ENCODE assay signal across 18 mouse cellular contexts in genomic region chr3:95287541-95287940, GRCm38 (mm10). TPM values are rescaled to one million over a fixed set of nuclear protein-coding genes. Genes with fewer than 3 reads are reported as not detected.
"Had no signal": no experiment of that assay in that cellular context is flagged by ENCODE, and none has a peak within 500 bp of the region (broad histone marks: within the 10 kb centered on the region; RNA-seq: fewer than 3 reads in every experiment).

No protein-coding gene starts in this region.

- H3K27me3 ChIP-seq: hindbrain, embryonic 15.5 days; midbrain, embryonic 12.5 days; midbrain, embryonic 15.5 days; neural tube, embryonic 12.5 days; neural tube, embryonic 15.5 days had no signal

- H3K4me3 ChIP-seq: hindbrain, embryonic 15.5 days; layer of hippocampus, adult 2 months; left cerebral cortex, adult 2 months; midbrain, embryonic 12.5 days; midbrain, embryonic 15.5 days; neural tube, embryonic 12.5 days; neural tube, embryonic 15.5 days had no signal

- H3K27ac ChIP-seq: hindbrain, embryonic 15.5 days; layer of hippocampus, adult 2 months; left cerebral cortex, adult 2 months; liver, embryonic 14.5 days; midbrain, embryonic 12.5 days; midbrain, embryonic 15.5 days; neural tube, embryonic 12.5 days; neural tube, embryonic 15.5 days; stomach, postnatal 0 days had no signal

- DNase-seq: layer of hippocampus, adult 9-11 months; lung, adult 18-20 months; lung, postnatal 14 days; right cerebral cortex, adult 18-20 months; right cerebral cortex, postnatal 14 days; right cerebral cortex, postnatal 4 days; thymus, postnatal 25 days had no signal

- H3K9me3 ChIP-seq: hindbrain, embryonic 15.5 days; midbrain, embryonic 12.5 days; midbrain, embryonic 15.5 days; neural tube, embryonic 12.5 days; neural tube, embryonic 15.5 days had no signal

- ATAC-seq: intestine, postnatal 0 days; midbrain, embryonic 15.5 days had no signal

RNA-seq across cellular contexts. Expression of gene Bnipl, which starts 36.5 kb away (rescaled TPM):
- total RNA-seq: liver, adult 2 months had no signal
- polyA plus RNA-seq: intestine, postnatal 0 days had no signal
